Mouse (Mus musculus) small intestine, adult 2 months (tissue): ENCODE measurements at regions not wholly inside any gene's neighbourhood (a gene's known extent, or its start where the extent isn't known, plus 50 kb on each side); places are given as distances from the start of the nearest gene placed in this dataset.

Experiments
- H3K27ac ChIP-seq: fragments of 200-500 bp; 2 replicates; pipeline ENCODE4 v1.5.1; 2012; ENCODE audit warnings: low read depth, low read length, control low read depth, inconsistent platforms; ENCODE audit not compliant: insufficient read depth
- H3K27me3 ChIP-seq: fragments of 200-500 bp; 2 replicates; pipeline ENCODE4 v1.6.1; 2012; ENCODE audit warnings: mild to moderate bottlenecking, moderate library complexity, low read length, inconsistent platforms; ENCODE audit not compliant: control insufficient read depth, insufficient read depth
- H3K36me3 ChIP-seq: fragments of 200-500 bp; 2 replicates; pipeline ENCODE4 v1.6.1; 2012; ENCODE audit warnings: mild to moderate bottlenecking, low read length, control low read depth, inconsistent platforms; ENCODE audit not compliant: control insufficient read depth, insufficient read depth
- H3K4me1 ChIP-seq: fragments of 200-500 bp; 2 replicates; pipeline ENCODE4 v1.6.1; 2012; ENCODE audit warnings: low read length, inconsistent platforms, mixed read lengths; ENCODE audit not compliant: control insufficient read depth, insufficient read depth, insufficient read length
- H3K4me3 ChIP-seq: fragments of 200-500 bp; 2 replicates; pipeline ENCODE4 v1.5.1; 2012; ENCODE audit warnings: low read depth, mild to moderate bottlenecking, control low read depth, inconsistent platforms, low read length, moderate library complexity
- CTCF ChIP-seq: fragments of 200-500 bp; IDR thresholded peaks from 2 replicates; pipeline ENCODE4 v1.5.1; 2012; ENCODE audit warnings: low read depth, mild to moderate bottlenecking, control low read depth, inconsistent platforms, low read length, moderate library complexity, mixed read lengths; ENCODE audit not compliant: insufficient replicate concordance, insufficient read length; ENCODE audit errors: extremely low read depth
- POLR2A ChIP-seq: fragments of 200-500 bp; IDR thresholded peaks from 2 replicates; pipeline ENCODE4 v1.6.1; 2012; ENCODE audit warnings: low read depth, mild to moderate bottlenecking, control low read depth, inconsistent platforms, low read length, moderate library complexity
- WGBS: fragments of 180-500 bp; shearing (Covaris S2); methylation state at CpG from one replicate; pipeline ENCODE4 v1.1.7; 2018; 5-methylcytosine and 5-hydroxymethylcytosine counted together

DNA sequence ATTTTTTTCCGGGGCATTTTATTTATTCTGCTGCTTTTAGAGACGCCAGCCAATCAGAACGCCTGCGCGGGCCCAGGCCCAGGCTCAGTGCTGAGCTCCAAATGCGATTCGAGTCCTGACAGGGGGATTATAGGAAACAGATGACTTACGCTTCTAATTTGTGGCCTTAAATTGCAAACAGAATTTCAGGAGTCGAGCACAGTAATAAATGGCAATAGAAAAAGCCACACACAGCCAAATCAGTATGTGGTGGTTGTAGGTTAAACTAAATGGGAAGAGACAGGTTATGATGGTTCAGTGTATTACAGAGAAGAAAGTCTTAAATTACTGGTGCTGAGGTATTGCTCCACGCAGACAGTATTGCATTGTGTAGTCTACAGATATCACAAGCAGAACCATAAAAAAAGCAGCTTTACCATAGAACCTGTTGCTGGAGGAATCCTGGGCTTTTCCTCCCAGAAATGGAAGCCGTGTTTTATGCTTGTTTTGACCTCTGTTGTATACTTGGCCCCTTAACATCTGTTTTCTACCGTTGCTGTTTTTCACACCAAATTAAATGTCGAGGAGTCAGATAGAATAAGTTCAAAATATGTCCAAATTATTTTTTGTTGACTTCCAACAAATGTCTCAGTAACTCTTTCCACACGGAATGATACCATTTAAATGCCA, 110.2 kb upstream of the Zeb2 start:
- Histone ChIP-seq H3K27me3 (no peaks in the 10 kb centered on the region), H3K4me1 (no peaks in the 10 kb centered on the region), H3K27ac (no peak overlapping the region), H3K4me3 (no peak overlapping the region), H3K36me3 (no peaks in the 10 kb centered on the region)
- no peak for TF ChIP-seq POLR2A
- TF ChIP-seq CTCF = no peak
- WGBS = 74% methylated on average over 14 of the region's 14 CpGs

DNA sequence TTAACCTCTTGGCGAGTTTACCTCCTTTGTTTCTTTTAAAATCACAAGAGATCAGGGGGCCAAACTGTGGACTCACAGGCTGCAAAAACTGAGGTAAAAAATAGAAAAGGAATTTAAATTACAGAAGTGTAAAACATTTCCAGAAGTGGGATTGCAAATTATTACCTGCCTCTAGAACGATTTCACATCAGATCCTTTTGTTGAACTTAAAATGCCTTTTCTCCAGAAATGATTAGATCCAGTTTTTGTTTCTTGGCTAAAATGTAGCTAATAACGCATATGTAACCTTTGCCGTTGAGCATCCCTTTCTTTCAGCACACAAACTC, 108.8 kb upstream of the Zeb2 start:
- no peak for TF ChIP-seq POLR2A
- no peak for TF ChIP-seq CTCF
- H3K27ac ChIP-seq = no peak overlapping the region
- no peaks in the 10 kb centered on the region for H3K27me3 ChIP-seq
- WGBS = 80% methylated on average over 4 of the region's 4 CpGs
- no peaks in the 10 kb centered on the region for H3K36me3 ChIP-seq
- H3K4me3 ChIP-seq = no peak overlapping the region
- no peaks in the 10 kb centered on the region for H3K4me1 ChIP-seq

DNA sequence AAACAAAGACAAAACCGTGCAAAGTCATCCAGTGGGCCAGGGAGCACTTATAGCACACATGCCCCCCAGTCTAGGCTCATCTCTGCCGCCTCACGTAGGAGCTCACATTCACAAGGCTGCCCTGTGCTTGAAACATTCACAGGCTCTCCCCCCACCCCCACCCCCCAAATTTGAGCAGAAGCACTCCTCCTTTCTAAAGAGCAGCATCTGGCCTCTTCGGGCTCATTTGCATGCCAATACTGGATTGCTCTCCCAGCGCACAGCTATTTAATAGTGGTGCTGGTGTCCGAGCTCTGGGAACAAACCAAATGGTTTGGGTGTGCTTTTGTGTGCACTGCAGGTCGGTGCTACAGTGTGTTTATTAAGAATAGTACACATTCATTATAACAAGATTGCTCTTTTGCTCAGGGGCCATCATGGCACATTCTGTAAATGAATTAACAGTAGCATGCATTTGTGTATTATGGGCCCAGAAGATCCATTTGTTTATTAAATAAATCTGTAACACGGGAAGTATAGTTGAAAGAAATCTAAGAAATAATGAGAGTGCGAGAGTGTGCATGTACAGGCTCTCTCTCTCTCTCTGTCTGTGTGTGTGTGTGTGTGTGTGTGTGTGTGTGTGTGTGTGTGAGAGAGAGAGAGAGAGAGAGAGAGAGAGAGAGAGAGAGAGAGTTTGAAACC, 108.3 kb upstream of the Zeb2 start:
- no peak overlapping the region for H3K27ac ChIP-seq
- no peaks in the 10 kb centered on the region for H3K27me3 ChIP-seq
- no peak overlapping the region for H3K4me3 ChIP-seq
- 74% methylated on average over 9 of the region's 9 CpGs for WGBS
- TF ChIP-seq CTCF = no peak
- no peak for TF ChIP-seq POLR2A
- no peaks in the 10 kb centered on the region for H3K36me3 ChIP-seq
- no peaks in the 10 kb centered on the region for H3K4me1 ChIP-seq

DNA sequence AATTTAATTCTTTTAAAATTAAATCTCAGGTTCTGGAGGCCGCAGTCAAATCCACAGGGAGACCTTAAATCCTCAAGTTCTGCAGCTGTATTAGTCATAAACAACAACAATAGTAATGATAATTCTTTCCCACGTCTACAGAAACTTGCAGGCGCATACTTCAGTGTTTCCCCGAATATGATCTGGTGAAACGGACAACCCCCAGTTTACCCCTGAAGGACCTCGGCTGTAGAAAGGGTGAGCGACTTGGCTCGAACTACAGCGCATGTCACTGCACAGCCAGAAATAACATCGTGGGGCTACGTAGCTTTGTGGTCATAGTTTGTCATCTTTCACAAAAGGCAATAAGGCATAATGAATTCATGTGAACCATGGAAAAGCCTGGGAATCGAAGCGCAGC, 105.0 kb upstream of the Zeb2 start:
- 89% methylated on average over 13 of the region's 13 CpGs for WGBS
- no peaks in the 10 kb centered on the region for H3K27me3 ChIP-seq
- no peaks in the 10 kb centered on the region for H3K36me3 ChIP-seq
- H3K4me1 ChIP-seq = no peaks in the 10 kb centered on the region
- TF ChIP-seq CTCF (no peak), POLR2A (no peak)
- no peak overlapping the region for H3K4me3 ChIP-seq
- no peak overlapping the region for H3K27ac ChIP-seq

DNA sequence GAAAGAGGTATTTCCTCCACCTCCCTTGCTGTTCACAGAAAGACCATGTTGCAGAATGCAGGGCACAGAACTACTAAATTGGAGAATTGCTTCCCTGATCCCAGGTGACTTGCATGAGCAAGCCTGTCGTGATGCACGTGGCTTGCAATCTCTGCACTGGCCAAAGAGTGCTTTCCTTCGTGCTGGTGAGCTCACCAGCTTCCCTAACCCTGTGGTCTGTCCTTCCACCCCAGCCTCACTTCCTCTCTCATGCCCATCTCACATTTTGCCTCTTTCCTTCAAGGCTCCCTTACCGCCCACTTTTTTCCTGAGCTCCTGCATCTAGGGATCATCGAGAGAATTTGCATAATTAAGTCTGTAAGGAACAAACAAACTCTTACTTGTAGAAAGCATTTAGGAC, 102.7 kb upstream of the Zeb2 start:
- Histone ChIP-seq H3K27me3 (no peaks in the 10 kb centered on the region), H3K36me3 (no peaks in the 10 kb centered on the region), H3K4me1 (no peaks in the 10 kb centered on the region), H3K27ac (no peak overlapping the region), H3K4me3 (no peak overlapping the region)
- TF ChIP-seq POLR2A (no peak), CTCF (no peak)
- WGBS = 61% methylated on average over 5 of the region's 5 CpGs

DNA sequence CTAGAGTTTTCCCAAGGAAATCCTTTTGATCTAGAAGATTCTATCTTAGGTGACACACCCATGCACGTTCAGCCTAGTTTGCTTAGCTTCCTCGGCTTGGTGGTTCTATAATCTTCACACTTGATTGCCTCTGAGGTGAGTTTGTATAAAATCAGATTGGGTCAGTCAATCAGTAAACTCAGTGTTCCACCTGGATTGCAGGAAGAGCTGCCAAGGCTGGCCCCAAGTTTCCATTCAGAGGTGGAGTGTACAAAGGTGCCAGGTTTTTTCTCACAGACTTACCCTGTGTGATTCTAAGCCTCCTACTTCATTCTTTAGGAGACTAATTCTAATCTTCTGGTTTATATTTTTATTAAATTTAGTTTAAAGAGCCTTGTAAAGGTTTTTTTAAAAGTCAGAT, 95.6 kb upstream of the Zeb2 start:
- H3K27ac ChIP-seq = no peak overlapping the region
- no peaks in the 10 kb centered on the region for H3K36me3 ChIP-seq
- H3K4me1 ChIP-seq = no peaks in the 10 kb centered on the region
- H3K4me3 ChIP-seq = no peak overlapping the region
- no peak for TF ChIP-seq CTCF
- no peak for TF ChIP-seq POLR2A
- 26% methylated on average over 2 of the region's 2 CpGs for WGBS
- no peaks in the 10 kb centered on the region for H3K27me3 ChIP-seq

DNA sequence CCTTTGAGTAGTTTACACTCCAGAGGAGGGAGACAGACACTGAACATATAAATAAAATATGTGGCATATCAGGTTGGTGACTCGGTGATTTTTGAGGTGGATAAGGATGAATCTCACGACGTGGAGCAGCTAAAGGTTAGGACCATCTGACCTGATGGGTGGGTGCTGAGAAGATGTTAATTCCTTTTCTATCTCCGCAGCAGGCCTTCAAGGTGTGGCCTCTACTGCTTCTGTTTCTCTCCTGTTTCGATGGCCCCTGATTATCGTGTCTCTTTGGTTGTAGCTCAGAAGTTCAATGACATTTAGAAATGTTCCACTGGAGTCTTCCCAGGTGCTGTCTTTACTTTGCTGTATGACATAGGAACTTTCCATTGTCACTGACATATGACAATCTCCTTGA, 91.3 kb upstream of the Zeb2 start:
- no peaks in the 10 kb centered on the region for H3K27me3 ChIP-seq
- TF ChIP-seq POLR2A = no peak
- no peak for TF ChIP-seq CTCF
- WGBS = 86% methylated on average over 6 of the region's 6 CpGs
- H3K36me3 ChIP-seq = no peaks in the 10 kb centered on the region
- no peak overlapping the region for H3K4me3 ChIP-seq
- H3K27ac ChIP-seq = no peak overlapping the region
- H3K4me1 ChIP-seq = no peaks in the 10 kb centered on the region
